Mouse (Mus musculus) adrenal gland, postnatal 14 days (tissue): Measurements from ENCODE around the gene Hectd1. TPM values are rescaled to one million over a fixed set of nuclear protein-coding genes. Genes with fewer than 3 reads are reported as not detected.

Experiments used
- DNase-seq: peaks from one replicate; pipeline ENCODE4 v3.0.0; 2021; ENCODE audit warnings: mixed read lengths
- total RNA-seq: library from RNA; stranded (reverse); gene quantifications from 2 replicates; pipeline ENCODE4 v1.2.3, GENCODE M21; 2021

Gene Hectd1
- total RNA-seq, 1 experiment from 2014 or later, result 92.9 TPM

GRCm38 (mm10) chr12:51703859-51704258 is 125.5 kb downstream of the Hectd1 start:
- no peak for DNase-seq

- DNase-seq, result no peak
These were observed 127.6 kb downstream of the Hectd1 start for GRCm38 (mm10) chr12:51701723-51702122.

GRCm38 (mm10) chr12:51699623-51700393 is 129.5 kb downstream of the Hectd1 start:
- no peak for DNase-seq

- no peak for DNase-seq
These were observed 133.2 kb downstream of the Hectd1 start for GRCm38 (mm10) chr12:51696157-51696556.

GRCm38 (mm10) chr12:51694966-51695365 is 134.4 kb downstream of the Hectd1 start:
- no peak for DNase-seq

GRCm38 (mm10) chr12:51694096-51694495 is 135.2 kb downstream of the Hectd1 start:
- DNase-seq, result no peak

Other genes with a start within 250 kb of the Hectd1 start
- gene Coch, start 236.2 kb downstream of the Hectd1 start, total RNA-seq, result 0.38 and 1.0 TPM in 2 replicates
- gene Ap4s1, start 138.5 kb downstream of the Hectd1 start, total RNA-seq, result 22.6 and 24.3 TPM in 2 replicates
- 83.8 and 88.4 TPM in 2 replicates for gene Strn3, start 137.6 kb downstream of the Hectd1 start, total RNA-seq
- gene Heatr5a, start 141.8 kb upstream of the Hectd1 start, total RNA-seq, result 16.7 and 18.0 TPM in 2 replicates
- 16.5 and 18.4 TPM in 2 replicates for gene Dtd2, start 177.0 kb upstream of the Hectd1 start, total RNA-seq
- gene Gpr33, start 198.5 kb upstream of the Hectd1 start, total RNA-seq, result not detected in 2 replicates